Mouse (Mus musculus): Measurements from ENCODE around the gene Gm20403. TPM values are rescaled to one million over a fixed set of nuclear protein-coding genes. Genes with fewer than 3 reads are reported as not detected.

Gm20403 gene
- total and polyA plus RNA-seq, 3 experiments: not detected

DNA sequence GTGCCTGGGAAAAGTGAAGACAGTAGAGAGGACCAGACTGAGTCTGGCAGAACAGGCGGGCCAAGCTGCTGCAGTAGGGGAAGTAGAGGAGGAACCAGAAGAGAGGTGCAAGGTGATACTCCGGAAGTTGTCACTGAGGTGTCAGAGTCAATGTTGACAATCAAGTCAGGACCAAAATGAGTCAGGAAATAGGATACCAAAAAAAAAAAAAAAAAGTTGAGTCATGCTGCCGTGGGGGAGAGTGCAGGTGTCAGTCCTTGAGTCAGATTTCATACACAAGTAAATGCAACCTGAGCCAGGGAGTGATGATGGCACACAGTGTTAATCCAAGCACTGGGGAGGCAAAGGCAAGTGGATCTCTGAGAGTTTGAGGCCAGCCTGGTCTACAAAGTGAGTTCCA, 40.8 kb upstream of the Gm20403 start:
- in situ Hi-C loops (cut with MboI; ENCODE audit: low pct_ligation_motif_present, low pct_unique_long_range_greater_than_20kb, low sequenced_read_pairs): no loop called here
- DNase-seq (ENCODE audit: extremely low read depth): peak; percentile 77
- no peak overlapping the region for H3K9ac ChIP-seq (ENCODE audit: insufficient read depth, low read depth)
- peaks cover 9 to 10% of the 10 kb centered on the region in 2 experiments; a peak in 3 of 4 replicates for H3K4me1 ChIP-seq (ENCODE audit: control insufficient read depth in 1 of 2, insufficient read depth in 2 of 2)
- no peaks in the 10 kb centered on the region for H3K36me3 ChIP-seq (replicated peaks in 1 of 2; ENCODE audit: control insufficient read depth in 1 of 2, insufficient read depth in 1 of 2, low read length in 1 of 2)
- H3K27me3 ChIP-seq (replicated peaks): no peaks in the 10 kb centered on the region
- no peak overlapping the region for H3K4me2 ChIP-seq (ENCODE audit: insufficient read depth, low read depth, poor library complexity, severe bottlenecking)
- no peaks in the 10 kb centered on the region for H3K79me2 ChIP-seq (replicated peaks; ENCODE audit: control insufficient read depth, extremely low read depth, insufficient read depth, poor library complexity, severe bottlenecking)
- peaks cover 3% of the 10 kb centered on the region for H3K9me3 ChIP-seq (replicated peaks; ENCODE audit: low read length)
- H3K27ac ChIP-seq (ENCODE audit: insufficient read depth, low read depth): no peak overlapping the region
- no peak overlapping the region for H3K4me3 ChIP-seq (replicated peaks in 1 of 3; ENCODE audit: low read depth in 2 of 3, low read length in 2 of 3, poor library complexity in 1 of 3)
- TF ChIP-seq IRF4 (IDR thresholded peaks at IDR 0.05; ENCODE audit: low read depth, low read length) (peak; percentile 65; the same call in 1 of the 2 replicates), MAFK (IDR thresholded peaks at IDR 0.05; ENCODE audit: insufficient replicate concordance, low read length) (peak; percentile 66; the same call in 1 of the 2 replicates), JUN (IDR thresholded peaks at IDR 0.05; ENCODE audit: insufficient read depth, low read depth, low read length) (peak; percentile 36), TBP (conservative IDR thresholded peaks at IDR 0.05; ENCODE audit: low read depth, low read length) (peak; percentile 69; the same call in 1 of the 2 replicates), ZNF384 (IDR thresholded peaks at IDR 0.05; ENCODE audit: low read depth, low read length) (peak; percentile 96), EP300 (IDR thresholded peaks at IDR 0.05; ENCODE audit: low read length) (peak; percentile 21; the same call in 1 of the 2 replicates), KAT2A (IDR thresholded peaks at IDR 0.05; ENCODE audit: insufficient replicate concordance, low read length) (no peak), TCF12 (IDR thresholded peaks at IDR 0.05; ENCODE audit: low read depth, low read length) (peak; percentile 47; the same call in 1 of the 2 replicates), SIN3A (IDR thresholded peaks at IDR 0.05; ENCODE audit: low read length) (peak; percentile 54), NRF1 (IDR thresholded peaks at IDR 0.05; ENCODE audit: low read depth, low read length) (no peak), CHD2 (IDR thresholded peaks at IDR 0.05; ENCODE audit: low read length) (no peak), BHLHE40 (IDR thresholded peaks at IDR 0.05; ENCODE audit: low read depth, low read length) (no peak), ELF1 (IDR thresholded peaks at IDR 0.05; ENCODE audit: low read depth, low read length) (peak; percentile 51; the same call in 1 of the 2 replicates), ETS1 (conservative IDR thresholded peaks at IDR 0.05; ENCODE audit: low read depth, low read length) (peak; percentile 74), MEF2A (IDR thresholded peaks at IDR 0.05; ENCODE audit: borderline replicate concordance, low read depth, low read length) (0 out of 2 replicates have a peak, but pooled peaks have one; percentile 38), JUND (conservative IDR thresholded peaks at IDR 0.05; ENCODE audit: low read depth, low read length) (peak; percentile 55; the same call in 1 of the 2 replicates), HCFC1 (IDR thresholded peaks at IDR 0.05; ENCODE audit: low read depth, low read length) (peak; percentile 60; the same call in 1 of the 2 replicates), POLR2AphosphoS2 (IDR thresholded peaks at IDR 0.05; ENCODE audit: low read depth, low read length) (no peak)
- dilution Hi-C loops (cut with MboI; ENCODE audit: extremely low pct_ligation_motif_present, extremely low pct_unique_long_range_greater_than_20kb, low sequenced_read_pairs): no loop called here

DNA sequence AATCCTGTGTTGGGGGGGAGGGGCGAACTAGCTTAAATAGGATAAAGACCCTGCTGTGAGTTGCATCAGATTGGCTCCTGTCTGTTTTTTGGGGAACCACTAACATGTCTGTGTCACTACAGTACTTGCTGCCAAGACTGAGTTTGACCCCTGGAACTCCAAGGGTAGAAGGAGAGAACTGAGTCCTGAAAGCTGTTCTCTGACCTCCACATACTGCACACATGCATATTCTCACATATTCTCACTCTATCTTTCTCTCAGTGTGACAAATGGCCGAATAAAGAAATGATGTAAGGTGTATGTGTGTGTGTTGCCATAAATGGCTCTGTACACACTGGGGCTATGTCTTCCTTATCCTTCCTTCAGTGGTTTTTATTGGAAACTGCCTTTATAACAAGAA, 37.0 kb upstream of the Gm20403 start:
- no peak for DNase-seq (ENCODE audit: extremely low read depth)
- TF ChIP-seq TBP (conservative IDR thresholded peaks at IDR 0.05; ENCODE audit: low read depth, low read length): no peak
- no peak for TF ChIP-seq POLR2AphosphoS2 (IDR thresholded peaks at IDR 0.05; ENCODE audit: low read depth, low read length)
- no peak for TF ChIP-seq ZC3H11A (IDR thresholded peaks at IDR 0.05; ENCODE audit: low read depth, low read length)
- TF ChIP-seq CTCF (conservative IDR thresholded peaks at IDR 0.05 in 1 of 2, IDR thresholded peaks at IDR 0.05 in 1 of 2; ENCODE audit: low read depth in 2 of 2, low read length in 2 of 2): no peak
- H3K4me1 ChIP-seq (ENCODE audit: control insufficient read depth in 1 of 2, insufficient read depth in 2 of 2): peaks cover 13 to 28% of the 10 kb centered on the region in 2 experiments; a peak in 3 of 4 replicates
- no peak overlapping the region for H3K4me2 ChIP-seq (ENCODE audit: insufficient read depth, low read depth, poor library complexity, severe bottlenecking)
- H3K36me3 ChIP-seq (replicated peaks in 1 of 2; ENCODE audit: control insufficient read depth in 1 of 2, insufficient read depth in 1 of 2, low read length in 1 of 2): no peaks in the 10 kb centered on the region
- no peak overlapping the region for H3K4me3 ChIP-seq (replicated peaks in 1 of 3; ENCODE audit: low read depth in 2 of 3, low read length in 2 of 3, poor library complexity in 1 of 3)
- no peaks in the 10 kb centered on the region for H3K27me3 ChIP-seq (replicated peaks)
- H3K9ac ChIP-seq (ENCODE audit: insufficient read depth, low read depth): no peak overlapping the region
- H3K79me2 ChIP-seq (replicated peaks; ENCODE audit: control insufficient read depth, extremely low read depth, insufficient read depth, poor library complexity, severe bottlenecking): no peaks in the 10 kb centered on the region
- in situ Hi-C loops (cut with MboI; ENCODE audit: low pct_ligation_motif_present, low pct_unique_long_range_greater_than_20kb, low sequenced_read_pairs) (no loop called here), dilution Hi-C loops (cut with MboI; ENCODE audit: extremely low pct_ligation_motif_present, extremely low pct_unique_long_range_greater_than_20kb, low sequenced_read_pairs) (no loop called here)
- no peak overlapping the region for H3K27ac ChIP-seq (ENCODE audit: insufficient read depth, low read depth)
- peaks cover 3% of the 10 kb centered on the region for H3K9me3 ChIP-seq (replicated peaks; ENCODE audit: low read length)

All from CH12.LX (cell line).